Comparison of ENCODE assay signal across 25 mouse cellular contexts in genomic region chr1:87623977-87624666, GRCm38 (mm10). TPM values are rescaled to one million over a fixed set of nuclear protein-coding genes. Genes with fewer than 3 reads are reported as not detected.
DNase-seq lines count a peak whose midpoint lies in the region; ATAC-seq and TF ChIP-seq lines count a peak whose summit lies in the region.
"Had no signal": no experiment of that assay in that cellular context is flagged by ENCODE, and none has a peak within 500 bp of the region (broad histone marks: within the 10 kb centered on the region; RNA-seq: fewer than 3 reads in every experiment).

No protein-coding gene starts in this region.

- DNase-seq in CH12.LX (ENCODE audit: extremely low read depth) = no peak
- DNase-seq in liver, embryonic 13.5 days = peak; percentile 34
- no peak for DNase-seq in frontal cortex, postnatal 25 days (ENCODE audit: low spot score in 2 of 2)
- no peak for DNase-seq in adrenal gland, adult 8-10 months
- DNase-seq: adrenal gland, adult 2 months; cerebellum, postnatal 10 days; gastrocnemius, postnatal 14 days; heart, adult 11 months; heart, postnatal 10 days; kidney, adult 11 months; kidney, postnatal 4 days; layer of hippocampus, adult 9-11 months had no signal

- peak; percentile 57 for ATAC-seq in liver, embryonic 13.5 days (ENCODE audit: low read depth)
- peak; percentile 31; the same call in 1 of the 2 replicates for ATAC-seq in megakaryocyte-erythroid progenitor cell, adult 5-6 weeks (replicated peaks; ENCODE audit: low FRiP score, low TSS enrichment, poor library complexity, severe bottlenecking)
- no peak for ATAC-seq in activated CD4-positive, CD25-positive, alpha-beta regulatory T cell, adult 4 months
- ATAC-seq: forebrain, embryonic 16.5 days had no signal

- TF ChIP-seq CTCF in CH12.LX (conservative IDR thresholded peaks at IDR 0.05 in 1 of 2, IDR thresholded peaks at IDR 0.05 in 1 of 2; ENCODE audit: low read depth in 2 of 2, low read length in 2 of 2) = no peak
- no peak for TF ChIP-seq CTCF in bone marrow, adult 2 months (IDR thresholded peaks at IDR 0.05; ENCODE audit: control insufficient read depth, insufficient read depth, low read length)

- H3K4me3 ChIP-seq in CH12.LX (replicated peaks in 1 of 3; ENCODE audit: low read depth in 2 of 3, low read length in 2 of 3, poor library complexity in 1 of 3) = peak overlapping the region in 2 of 3 experiments; percentile 94 to 98
- no peak overlapping the region for H3K4me3 ChIP-seq in bone marrow, adult 2 months (replicated peaks; ENCODE audit: control insufficient read depth, low read depth, low read length)
- no peak overlapping the region for H3K4me3 ChIP-seq in liver, embryonic 13.5 days (replicated peaks)
- H3K4me3 ChIP-seq: embryonic facial prominence, embryonic 10.5 days; forebrain, embryonic 10.5 days; heart, embryonic 12.5 days; hindbrain, embryonic 10.5 days; kidney, embryonic 15.5 days; left cerebral cortex, adult 2 months; lung, embryonic 15.5 days; neural tube, embryonic 15.5 days had no signal

- H3K27ac ChIP-seq in CH12.LX (ENCODE audit: insufficient read depth, low read depth) = peak overlapping the region; percentile 98
- H3K27ac ChIP-seq in bone marrow, adult 2 months (ENCODE audit: control insufficient read depth, insufficient read depth, low read depth, low read length, poor library complexity) = peak overlapping the region; percentile 13
- H3K27ac ChIP-seq in liver, embryonic 13.5 days = peak overlapping the region; percentile 81
- H3K27ac ChIP-seq: embryonic facial prominence, embryonic 10.5 days; forebrain, embryonic 10.5 days; hindbrain, embryonic 10.5 days; kidney, embryonic 15.5 days; left cerebral cortex, adult 2 months; lung, embryonic 15.5 days; neural tube, embryonic 15.5 days had no signal

- dilution Hi-C loops in CH12.LX (cut with MboI; ENCODE audit: extremely low pct_ligation_motif_present, extremely low pct_unique_long_range_greater_than_20kb, low sequenced_read_pairs) = no loop called here

- H3K27me3 ChIP-seq in CH12.LX (replicated peaks) = no peaks in the 10 kb centered on the region
- H3K27me3 ChIP-seq in liver, embryonic 13.5 days = no peaks in the 10 kb centered on the region
- H3K27me3 ChIP-seq: heart, embryonic 12.5 days; kidney, embryonic 15.5 days; lung, embryonic 15.5 days; neural tube, embryonic 15.5 days had no signal

- peak overlapping the region; percentile 84 for H3K4me2 ChIP-seq in CH12.LX (ENCODE audit: insufficient read depth, low read depth, poor library complexity, severe bottlenecking)
- peak overlapping the region; percentile 45 for H3K4me2 ChIP-seq in liver, embryonic 13.5 days
- H3K4me2 ChIP-seq: heart, embryonic 12.5 days; kidney, embryonic 15.5 days; lung, embryonic 15.5 days; midbrain, embryonic 11.5 days; neural tube, embryonic 15.5 days had no signal

- in situ Hi-C loops in CH12.LX (cut with MboI; ENCODE audit: low pct_ligation_motif_present, low pct_unique_long_range_greater_than_20kb, low sequenced_read_pairs) = no loop called here

- WGBS in bone marrow, adult 2 months = 41% methylated on average over 1 of the region's 1 CpGs
- 4% methylated on average over 1 of the region's 1 CpGs for WGBS in liver, embryonic 13.5 days (ENCODE audit: insufficient replicate concordance)

- H3K79me2 ChIP-seq in CH12.LX (replicated peaks; ENCODE audit: control insufficient read depth, extremely low read depth, insufficient read depth, poor library complexity, severe bottlenecking) = peaks cover 74% of the 10 kb centered on the region

- no peak for TF ChIP-seq POLR2A in CH12.LX (IDR thresholded peaks at IDR 0.05; ENCODE audit: low read depth, low read length)
- no peak for TF ChIP-seq POLR2A in bone marrow, adult 2 months (IDR thresholded peaks at IDR 0.05; ENCODE audit: borderline replicate concordance, control insufficient read depth, low read depth, low read length)

- H3K9me3 ChIP-seq in CH12.LX (replicated peaks; ENCODE audit: low read length) = no peaks in the 10 kb centered on the region
- H3K9me3 ChIP-seq in liver, embryonic 13.5 days (replicated peaks) = no peaks in the 10 kb centered on the region
- H3K9me3 ChIP-seq: embryonic facial prominence, embryonic 10.5 days; forebrain, embryonic 10.5 days; heart, embryonic 12.5 days; hindbrain, embryonic 10.5 days; kidney, embryonic 15.5 days; lung, embryonic 15.5 days; neural tube, embryonic 15.5 days had no signal

- H3K4me1 ChIP-seq in CH12.LX (ENCODE audit: control insufficient read depth in 1 of 2, insufficient read depth in 2 of 2) = peaks cover 29 to 72% of the 10 kb centered on the region in 2 experiments
- peaks cover 27% of the 10 kb centered on the region for H3K4me1 ChIP-seq in bone marrow, adult 2 months (ENCODE audit: control insufficient read depth, insufficient read depth, low read length)
- peaks cover 100% of the 10 kb centered on the region for H3K4me1 ChIP-seq in liver, embryonic 13.5 days (replicated peaks)
- H3K4me1 ChIP-seq: neural tube, embryonic 15.5 days had no signal

- TF ChIP-seq RAD21 in CH12.LX (IDR thresholded peaks at IDR 0.05; ENCODE audit: low read depth, low read length) = no peak

- H3K36me3 ChIP-seq in CH12.LX (replicated peaks in 1 of 2; ENCODE audit: control insufficient read depth in 1 of 2, insufficient read depth in 1 of 2, low read length in 1 of 2) = peaks cover 7 to 50% of the 10 kb centered on the region in 2 experiments
- H3K36me3 ChIP-seq in liver, embryonic 13.5 days = no peaks in the 10 kb centered on the region
- H3K36me3 ChIP-seq: embryonic facial prominence, embryonic 10.5 days; forebrain, embryonic 10.5 days; heart, embryonic 12.5 days; hindbrain, embryonic 10.5 days; kidney, embryonic 15.5 days; lung, embryonic 15.5 days; neural tube, embryonic 15.5 days had no signal

- H3K9ac ChIP-seq in CH12.LX (ENCODE audit: insufficient read depth, low read depth) = no peak overlapping the region; the same call in 1 of the 2 replicates
- peak overlapping the region; percentile 51 for H3K9ac ChIP-seq in liver, embryonic 13.5 days
- H3K9ac ChIP-seq: heart, embryonic 12.5 days; kidney, embryonic 15.5 days; lung, embryonic 15.5 days; neural tube, embryonic 15.5 days had no signal

- TF ChIP-seq EP300 in CH12.LX (IDR thresholded peaks at IDR 0.05; ENCODE audit: low read length) = no peak

TF ChIP-seq in CH12.LX, 34 proteins besides CTCF, POLR2A, EP300 and RAD21:
- TF ChIP-seq SIN3A (IDR thresholded peaks at IDR 0.05; ENCODE audit: low read length) (no peak), JUND (conservative IDR thresholded peaks at IDR 0.05; ENCODE audit: low read depth, low read length) (no peak), CHD1 (IDR thresholded peaks at IDR 0.05; ENCODE audit: low read depth, low read length) (no peak), IRF4 (IDR thresholded peaks at IDR 0.05; ENCODE audit: low read depth, low read length) (no peak), PAX5 (IDR thresholded peaks at IDR 0.05; ENCODE audit: low read length) (no peak), ETS1 (conservative IDR thresholded peaks at IDR 0.05; ENCODE audit: low read depth, low read length) (no peak), MAX (IDR thresholded peaks at IDR 0.05; ENCODE audit: low read length) (no peak), SMC3 (IDR thresholded peaks at IDR 0.05; ENCODE audit: low read depth, low read length) (no peak)

RNA-seq across cellular contexts. Expression of gene Inpp5d, which starts 4.0 kb away (rescaled TPM):
- 80.9 and 97.1 TPM in 2 replicates for total RNA-seq in CH12.LX (2012; rRNA removed)
- total RNA-seq in CH12.LX (2014; rRNA removed) = 106 and 112 TPM in 2 replicates
- 109 TPM in 2 replicates for polyA plus RNA-seq in CH12.LX (2012; ENCODE audit: insufficient read length, low read depth)
- polyA plus RNA-seq in bone marrow, adult 2 months (2011; ENCODE audit: insufficient read depth, insufficient read length, low replicate concordance, missing spikeins) = 47.2 and 80.4 TPM in 2 replicates
- polyA plus RNA-seq in liver, embryonic 13.5 days (2015; fragmentation: Nextera tagmentation; extraction: Ambion mirVana) = 11.0 and 13.9 TPM in 2 replicates
- total RNA-seq in megakaryocyte-erythroid progenitor cell, adult 5-6 weeks (2014; fragmentation: Nextera tagmentation) = 86.4 and 96.9 TPM in 2 replicates
- total RNA-seq in megakaryocyte-erythroid progenitor cell, adult 5-6 weeks (2017) = 48.1 and 59.8 TPM in 2 replicates
- 100 to 1,000 TPM; 125 to 127 TPM for polyA plus RNA-seq in activated CD4-positive, CD25-positive, alpha-beta regulatory T cell, adult 4 months (2017; shearing (Covaris generic))
- total RNA-seq in adrenal gland, adult 8-10 months (2022) = 10 to 100 TPM; 16.8 to 37.9 (median 21.4) TPM

RNA-seq across cellular contexts. Expression of gene Ngef, which starts 50.5 kb away (rescaled TPM):
- total RNA-seq in CH12.LX (2012; rRNA removed) (0.04 TPM in 1 of 2 replicates, not detected in the other), CH12.LX (2014; rRNA removed) (not detected in 2 replicates)
- polyA plus RNA-seq in CH12.LX (2012; ENCODE audit: insufficient read length, low read depth) = not detected in 2 replicates
- polyA plus RNA-seq in bone marrow, adult 2 months (2011; ENCODE audit: insufficient read depth, insufficient read length, low replicate concordance, missing spikeins) = not detected in 2 replicates
- polyA plus RNA-seq in liver, embryonic 13.5 days (2015; fragmentation: Nextera tagmentation; extraction: Ambion mirVana) = 3.8 and 4.1 TPM in 2 replicates
- not detected in 2 replicates for total RNA-seq in megakaryocyte-erythroid progenitor cell, adult 5-6 weeks (2014; fragmentation: Nextera tagmentation)
- not detected in 2 replicates for total RNA-seq in megakaryocyte-erythroid progenitor cell, adult 5-6 weeks (2017)
- polyA plus RNA-seq in activated CD4-positive, CD25-positive, alpha-beta regulatory T cell, adult 4 months (2017; shearing (Covaris generic)) = not detected
- total RNA-seq in adrenal gland, adult 8-10 months (2022) = under 1 TPM; 0.20 to 0.95 (median 0.52) TPM

Comparison
In these comparisons a context has a peak if more than half of its experiments do, and no peak if none do; other contexts are left out.
1. H3K27ac ChIP-seq: peak in every context shown above with its lines; median percentile 98 in CH12.LX; 81 in liver, embryonic 13.5 days; 13 in bone marrow, adult 2 months.
2. H3K4me3 ChIP-seq: peak in CH12.LX (2 of 3); none in bone marrow, adult 2 months (single experiment) and liver, embryonic 13.5 days (single experiment).